Mouse (Mus musculus): Measurements from ENCODE around the gene Shld2. TPM values are rescaled to one million over a fixed set of nuclear protein-coding genes. Genes with fewer than 3 reads are reported as not detected.

Shld2 gene
- polyA plus RNA-seq, 1 experiment, result 2.6 TPM

- no peaks in the 10 kb centered on the region for H3K27me3 ChIP-seq (ENCODE audit: control insufficient read depth, insufficient read depth, insufficient read length)
- H3K4me2 ChIP-seq (ENCODE audit: low read depth), result no peak overlapping the region
- no peak overlapping the region for H3ac ChIP-seq (ENCODE audit: control insufficient read depth, insufficient read length)
- no peaks in the 10 kb centered on the region for H3K79me2 ChIP-seq (ENCODE audit: control insufficient read depth, insufficient read depth)
- no peaks in the 10 kb centered on the region for H3K36me3 ChIP-seq (ENCODE audit: control insufficient read depth, insufficient read depth)
- H3K4me3 ChIP-seq, result no peak overlapping the region
- TF ChIP-seq MAX (IDR thresholded peaks at IDR 0.05; ENCODE audit: low read depth), result no peak
- TF ChIP-seq MYOD1 (IDR thresholded peaks at IDR 0.05; ENCODE audit: control insufficient read depth in 1 of 3, insufficient read length in 2 of 3, low read depth in 2 of 3), result no peak
- no peak for TF ChIP-seq SRF (IDR thresholded peaks at IDR 0.05; ENCODE audit: control insufficient read depth, insufficient read length, low read depth)
- TF ChIP-seq USF1 (IDR thresholded peaks at IDR 0.05; ENCODE audit: low read depth), result no peak
- TF ChIP-seq POLR2AphosphoS2 (IDR thresholded peaks at IDR 0.05; ENCODE audit: insufficient read length, low read depth), result no peak
- no peak for TF ChIP-seq TCF3 (IDR thresholded peaks at IDR 0.05; ENCODE audit: insufficient read length, low read depth)
- no peak for TF ChIP-seq POLR2A (IDR thresholded peaks at IDR 0.05; ENCODE audit: insufficient read length, low read depth)
- TF ChIP-seq CEBPB (IDR thresholded peaks at IDR 0.05; ENCODE audit: insufficient read depth, poor library complexity, severe bottlenecking), result no peak
- TF ChIP-seq REST (IDR thresholded peaks at IDR 0.05; ENCODE audit: insufficient read depth, insufficient read length), result no peak
- TF ChIP-seq TCF12 (IDR thresholded peaks at IDR 0.05; ENCODE audit: insufficient read depth, poor library complexity, severe bottlenecking), result no peak
- TF ChIP-seq E2F4 (IDR thresholded peaks at IDR 0.05; ENCODE audit: insufficient read depth), result no peak
- no peak for TF ChIP-seq MYOG (IDR thresholded peaks at IDR 0.05; ENCODE audit: control insufficient read depth in 1 of 3, insufficient read depth in 1 of 3, insufficient read length in 2 of 3, low read depth in 2 of 3)
These were observed 77.2 kb downstream of the Shld2 start for GRCm38 (mm10) chr14:34232866-34233680.

GRCm38 (mm10) chr14:34232340-34232739, 78.0 kb downstream of the Shld2 start:
- H3K36me3 ChIP-seq (ENCODE audit: control insufficient read depth, insufficient read depth), result no peaks in the 10 kb centered on the region
- no peaks in the 10 kb centered on the region for H3K79me2 ChIP-seq (ENCODE audit: control insufficient read depth, insufficient read depth)
- H3K4me2 ChIP-seq (ENCODE audit: low read depth), result no peak overlapping the region
- TF ChIP-seq SRF (IDR thresholded peaks at IDR 0.05; ENCODE audit: control insufficient read depth, insufficient read length, low read depth), result no peak
- no peak for TF ChIP-seq MAX (IDR thresholded peaks at IDR 0.05; ENCODE audit: low read depth)
- TF ChIP-seq CEBPB (IDR thresholded peaks at IDR 0.05; ENCODE audit: insufficient read depth, poor library complexity, severe bottlenecking), result no peak
- TF ChIP-seq MYOD1 (IDR thresholded peaks at IDR 0.05; ENCODE audit: control insufficient read depth in 1 of 3, insufficient read length in 2 of 3, low read depth in 2 of 3), result no peak
- no peak for TF ChIP-seq POLR2A (IDR thresholded peaks at IDR 0.05; ENCODE audit: insufficient read length, low read depth)
- no peak for TF ChIP-seq REST (IDR thresholded peaks at IDR 0.05; ENCODE audit: insufficient read depth, insufficient read length)
- no peak for TF ChIP-seq MYOG (IDR thresholded peaks at IDR 0.05; ENCODE audit: control insufficient read depth in 1 of 3, insufficient read depth in 1 of 3, insufficient read length in 2 of 3, low read depth in 2 of 3)
- no peak for TF ChIP-seq TCF3 (IDR thresholded peaks at IDR 0.05; ENCODE audit: insufficient read length, low read depth)
- no peak overlapping the region for H3K4me3 ChIP-seq
- H3ac ChIP-seq (ENCODE audit: control insufficient read depth, insufficient read length), result no peak overlapping the region
- no peaks in the 10 kb centered on the region for H3K27me3 ChIP-seq (ENCODE audit: control insufficient read depth, insufficient read depth, insufficient read length)

GRCm38 (mm10) chr14:34228830-34229506, 81.3 kb downstream of the Shld2 start:
- TF ChIP-seq POLR2A (IDR thresholded peaks at IDR 0.05; ENCODE audit: insufficient read length, low read depth) (no peak), CEBPB (IDR thresholded peaks at IDR 0.05; ENCODE audit: insufficient read depth, poor library complexity, severe bottlenecking) (no peak), POLR2AphosphoS2 (IDR thresholded peaks at IDR 0.05; ENCODE audit: insufficient read length, low read depth) (no peak), TCF12 (IDR thresholded peaks at IDR 0.05; ENCODE audit: insufficient read depth, poor library complexity, severe bottlenecking) (no peak), MYOG (IDR thresholded peaks at IDR 0.05; ENCODE audit: control insufficient read depth in 1 of 3, insufficient read depth in 1 of 3, insufficient read length in 2 of 3, low read depth in 2 of 3) (no peak), SRF (IDR thresholded peaks at IDR 0.05; ENCODE audit: control insufficient read depth, insufficient read length, low read depth) (no peak), E2F4 (IDR thresholded peaks at IDR 0.05; ENCODE audit: insufficient read depth) (no peak), MYOD1 (IDR thresholded peaks at IDR 0.05; ENCODE audit: control insufficient read depth in 1 of 3, insufficient read length in 2 of 3, low read depth in 2 of 3) (no peak), USF1 (IDR thresholded peaks at IDR 0.05; ENCODE audit: low read depth) (no peak), MAX (IDR thresholded peaks at IDR 0.05; ENCODE audit: low read depth) (no peak), REST (IDR thresholded peaks at IDR 0.05; ENCODE audit: insufficient read depth, insufficient read length) (no peak), TCF3 (IDR thresholded peaks at IDR 0.05; ENCODE audit: insufficient read length, low read depth) (no peak)
- Histone ChIP-seq H3K79me2 (ENCODE audit: control insufficient read depth, insufficient read depth) (no peaks in the 10 kb centered on the region), H3K27me3 (ENCODE audit: control insufficient read depth, insufficient read depth, insufficient read length) (no peaks in the 10 kb centered on the region), H3K36me3 (ENCODE audit: control insufficient read depth, insufficient read depth) (no peaks in the 10 kb centered on the region), H3ac (ENCODE audit: control insufficient read depth, insufficient read length) (no peak overlapping the region), H3K4me2 (ENCODE audit: low read depth) (no peak overlapping the region), H3K4me3 (no peak overlapping the region)

- no peak overlapping the region for H3K4me3 ChIP-seq
- no peak overlapping the region for H3ac ChIP-seq (ENCODE audit: control insufficient read depth, insufficient read length)
- H3K27me3 ChIP-seq (ENCODE audit: control insufficient read depth, insufficient read depth, insufficient read length), result no peaks in the 10 kb centered on the region
- TF ChIP-seq POLR2AphosphoS2 (IDR thresholded peaks at IDR 0.05; ENCODE audit: insufficient read length, low read depth) (peak; percentile 16), TCF12 (IDR thresholded peaks at IDR 0.05; ENCODE audit: insufficient read depth, poor library complexity, severe bottlenecking) (no peak)
- H3K36me3 ChIP-seq (ENCODE audit: control insufficient read depth, insufficient read depth), result no peaks in the 10 kb centered on the region
- H3K4me2 ChIP-seq (ENCODE audit: low read depth), result no peak overlapping the region
- H3K79me2 ChIP-seq (ENCODE audit: control insufficient read depth, insufficient read depth), result no peaks in the 10 kb centered on the region
These were observed 82.3 kb downstream of the Shld2 start for GRCm38 (mm10) chr14:34227981-34228380.
